Mouse (Mus musculus): ENCODE measurements around the gene Lmcd1.

DNA sequence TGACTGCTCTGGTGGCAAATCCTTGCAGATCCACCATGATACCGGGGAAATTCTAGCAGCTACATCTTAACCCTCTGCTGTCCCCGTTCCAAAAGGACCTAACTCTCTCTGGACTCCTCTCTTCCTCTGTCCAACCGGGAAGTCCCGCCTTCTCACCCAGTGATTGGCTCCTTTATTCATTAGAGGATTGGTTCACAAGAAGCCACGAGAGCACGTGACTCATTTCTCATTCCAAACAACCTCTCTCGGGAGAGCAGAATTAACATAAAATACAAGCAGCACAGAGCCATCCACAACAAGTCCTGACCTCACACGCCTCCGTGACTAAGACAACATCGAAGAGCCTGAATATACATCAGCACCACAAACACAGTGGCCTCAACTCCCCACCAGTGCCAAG, 91.7 kb downstream of the Lmcd1 start:
- TF ChIP-seq SIN3A (IDR thresholded peaks at IDR 0.05; ENCODE audit: low read length) (no peak), CTCF (IDR thresholded peaks at IDR 0.05 in 2 of 3, conservative IDR thresholded peaks at IDR 0.05 in 1 of 3; ENCODE audit: control insufficient read depth in 1 of 3, insufficient read depth in 1 of 3, low read depth in 2 of 3, low read length in 3 of 3, poor library complexity in 1 of 3, severe bottlenecking in 1 of 3) (no peak), CHD1 (IDR thresholded peaks at IDR 0.05; ENCODE audit: low read depth, low read length) (no peak), MYC (IDR thresholded peaks at IDR 0.05; ENCODE audit: low read depth, low read length) (no peak), MAX (IDR thresholded peaks at IDR 0.05; ENCODE audit: low read length) (no peak)

Measured in MEL (cell line).